ENCODE assay signal across 8 mouse cellular contexts in genomic region chr10:18545309-18545708, GRCm38 (mm10). TPM values are rescaled to one million over a fixed set of nuclear protein-coding genes. Genes with fewer than 3 reads are reported as not detected.
DNase-seq lines count a peak whose midpoint lies in the region; ATAC-seq and TF ChIP-seq lines count a peak whose summit lies in the region.

No protein-coding gene starts in this region.

- H3K9me3 ChIP-seq in kidney, postnatal 0 days (replicated peaks; ENCODE audit: low read length): no peaks in the 10 kb centered on the region
- no peaks in the 10 kb centered on the region for H3K9me3 ChIP-seq in embryonic facial prominence, embryonic 12.5 days
- H3K9me3 ChIP-seq in intestine, embryonic 15.5 days: no peaks in the 10 kb centered on the region
- H3K9me3 ChIP-seq in neural tube, embryonic 12.5 days: no peaks in the 10 kb centered on the region

- ATAC-seq in kidney, postnatal 0 days (replicated peaks; ENCODE audit: low FRiP score, low read depth): no peak
- no peak for ATAC-seq in embryonic facial prominence, embryonic 12.5 days (ENCODE audit: insufficient number of reproducible peaks, insufficient read depth, low FRiP score, low TSS enrichment)
- peak; percentile 12; the same call in 1 of the 2 replicates for ATAC-seq in intestine, embryonic 15.5 days
- ATAC-seq in neural tube, embryonic 12.5 days (ENCODE audit: low FRiP score, low read depth): no peak

- H3K9ac ChIP-seq in kidney, postnatal 0 days (ENCODE audit: low read depth, low read length): peak overlapping the region; percentile 62
- H3K9ac ChIP-seq in embryonic facial prominence, embryonic 12.5 days: peak overlapping the region; percentile 60
- H3K9ac ChIP-seq in intestine, embryonic 15.5 days: peak overlapping the region; percentile 70
- peak overlapping the region; percentile 62 for H3K9ac ChIP-seq in neural tube, embryonic 12.5 days

- H3K36me3 ChIP-seq in kidney, postnatal 0 days (ENCODE audit: insufficient read depth, low read length): no peaks in the 10 kb centered on the region
- no peaks in the 10 kb centered on the region for H3K36me3 ChIP-seq in embryonic facial prominence, embryonic 12.5 days
- no peaks in the 10 kb centered on the region for H3K36me3 ChIP-seq in intestine, embryonic 15.5 days
- no peaks in the 10 kb centered on the region for H3K36me3 ChIP-seq in neural tube, embryonic 12.5 days

- TF ChIP-seq CTCF in kidney, postnatal 0 days (IDR thresholded peaks at IDR 0.05; ENCODE audit: low read depth): no peak

- no peak for DNase-seq in kidney, postnatal 0 days (ENCODE audit: low spot score)
- no peak for DNase-seq in kidney, postnatal 14 days
- no peak for DNase-seq in gastrocnemius, adult 8-10 months (ENCODE audit: low spot score in 2 of 2)
- DNase-seq in thymus, postnatal 10 days (ENCODE audit: low spot score in 2 of 2): no peak
- DNase-seq in gastrocnemius, postnatal 25 days: no peak

- H3K4me3 ChIP-seq in kidney, postnatal 0 days (replicated peaks; ENCODE audit: low read depth, low read length): peak overlapping the region; percentile 60
- H3K4me3 ChIP-seq in embryonic facial prominence, embryonic 12.5 days: peak overlapping the region; percentile 58
- peak overlapping the region; percentile 66 for H3K4me3 ChIP-seq in intestine, embryonic 15.5 days (replicated peaks)
- H3K4me3 ChIP-seq in neural tube, embryonic 12.5 days: peak overlapping the region; percentile 55

- 8% methylated on average over 13 of the region's 13 CpGs for WGBS in kidney, postnatal 0 days
- WGBS in embryonic facial prominence, embryonic 12.5 days: 5% methylated on average over 13 of the region's 13 CpGs
- 4% methylated on average over 13 of the region's 13 CpGs for WGBS in intestine, embryonic 15.5 days
- 11% methylated on average over 13 of the region's 13 CpGs for WGBS in neural tube, embryonic 12.5 days

- peak overlapping the region; percentile 98 for H3K4me2 ChIP-seq in kidney, postnatal 0 days (ENCODE audit: low read length)
- H3K4me2 ChIP-seq in embryonic facial prominence, embryonic 12.5 days (replicated peaks): peak overlapping the region; percentile 70
- H3K4me2 ChIP-seq in intestine, embryonic 15.5 days (replicated peaks): peak overlapping the region; percentile 95
- peak overlapping the region; percentile 82 for H3K4me2 ChIP-seq in neural tube, embryonic 12.5 days (replicated peaks)

- no peak overlapping the region for H3K27ac ChIP-seq in kidney, postnatal 0 days
- no peak overlapping the region for H3K27ac ChIP-seq in embryonic facial prominence, embryonic 12.5 days
- H3K27ac ChIP-seq in intestine, embryonic 15.5 days: no peak overlapping the region
- no peak overlapping the region for H3K27ac ChIP-seq in neural tube, embryonic 12.5 days

- no peaks in the 10 kb centered on the region for H3K4me1 ChIP-seq in kidney, postnatal 0 days (replicated peaks; ENCODE audit: insufficient read depth, low read length)
- 0 out of 2 replicates have a peak, but pooled peaks cover 3% of the 10 kb centered on the region for H3K4me1 ChIP-seq in embryonic facial prominence, embryonic 12.5 days
- peaks cover 7% of the 10 kb centered on the region; the same call in 1 of the 2 replicates for H3K4me1 ChIP-seq in intestine, embryonic 15.5 days (replicated peaks)
- peaks cover 11% of the 10 kb centered on the region for H3K4me1 ChIP-seq in neural tube, embryonic 12.5 days

- no peaks in the 10 kb centered on the region for H3K27me3 ChIP-seq in kidney, postnatal 0 days (ENCODE audit: insufficient read depth, low read length)
- no peaks in the 10 kb centered on the region for H3K27me3 ChIP-seq in embryonic facial prominence, embryonic 12.5 days
- no peaks in the 10 kb centered on the region for H3K27me3 ChIP-seq in intestine, embryonic 15.5 days (replicated peaks)
- H3K27me3 ChIP-seq in neural tube, embryonic 12.5 days (replicated peaks): no peaks in the 10 kb centered on the region

RNA-seq across cellular contexts. Expression of gene Hebp2, which starts 0.6 kb away (rescaled TPM):
- polyA plus RNA-seq in kidney, postnatal 0 days (2015; fragmentation: Nextera tagmentation; extraction: Ambion mirVana): 18.2 and 19.1 TPM in 2 replicates
- 16.7 and 19.7 TPM in 2 replicates for polyA plus RNA-seq in embryonic facial prominence, embryonic 12.5 days (2016; fragmentation: Nextera tagmentation; extraction: Ambion mirVana)
- 7.4 and 9.0 TPM in 2 replicates for polyA plus RNA-seq in intestine, embryonic 15.5 days (2015; fragmentation: Nextera tagmentation; extraction: Ambion mirVana)
- polyA plus RNA-seq in neural tube, embryonic 12.5 days (2016; fragmentation: Nextera tagmentation; extraction: Ambion mirVana): 12.1 and 16.4 TPM in 2 replicates
- under 1 TPM; 0.27 to 0.44 (median 0.34) TPM for total RNA-seq in gastrocnemius, adult 8-10 months (2022)
- under 1 TPM; 0.59 to 0.91 TPM for total RNA-seq in gastrocnemius, postnatal 25 days (2021)
